Mouse (Mus musculus) heart, embryonic 14.5 days (tissue): ENCODE data around the gene Parvg. TPM values are rescaled to one million over a fixed set of nuclear protein-coding genes. Genes with fewer than 3 reads are reported as not detected.

ENCODE experiments used
- ATAC-seq: fragments of 200-750 bp; cut with Nextera tagmentation; 2 replicates; pipeline ENCODE4 v1.8.0; 2017; ENCODE audit warnings: low read depth, moderate TSS enrichment; ENCODE audit not compliant: insufficient number of reproducible peaks, insufficient read depth, low FRiP score
- H3K27ac ChIP-seq, 2 experiments: fragments of 200-500 bp in 1 of 2; fragments of 300-500 bp in 1 of 2; sonication (generic) in 1 of 2; replicated peaks in 1 of 2; 2 replicates each; pipeline ENCODE4 v1.5.1; 2012 to 2014; ENCODE audit warnings: low read depth in 2 of 2, low read length in 2 of 2, control low read depth in 1 of 2, mild to moderate bottlenecking in 1 of 2, mixed read lengths in 1 of 2; ENCODE audit not compliant: control insufficient read depth in 1 of 2, insufficient read depth in 1 of 2
- H3K27me3 ChIP-seq: fragments of 300-500 bp; sonication (generic); 2 replicates; pipeline ENCODE4 v1.6.1; 2014; ENCODE audit warnings: mild to moderate bottlenecking, low read length, control low read depth; ENCODE audit not compliant: control insufficient read depth, insufficient read depth
- H3K36me3 ChIP-seq: fragments of 300-500 bp; sonication (generic); 2 replicates; pipeline ENCODE4 v1.6.1; 2014; ENCODE audit warnings: mild to moderate bottlenecking, control low read depth, low read length, mixed read lengths; ENCODE audit not compliant: control insufficient read depth, insufficient read depth
- H3K4me1 ChIP-seq, 2 experiments: fragments of 200-500 bp in 1 of 2; fragments of 300-500 bp in 1 of 2; sonication (generic) in 1 of 2; 2 replicates each; pipeline ENCODE4 v1.6.1; 2012 to 2014; ENCODE audit warnings: low read length in 2 of 2, control low read depth in 1 of 2, mixed read lengths in 1 of 2; ENCODE audit not compliant: control insufficient read depth in 2 of 2, insufficient read depth in 2 of 2
- H3K4me2 ChIP-seq: fragments of 300-500 bp; sonication (generic); 2 replicates; pipeline ENCODE4 v1.6.1; 2014; ENCODE audit warnings: mild to moderate bottlenecking, low read length
- H3K4me3 ChIP-seq, 2 experiments: fragments of 200-500 bp in 1 of 2; fragments of 300-500 bp in 1 of 2; sonication (generic) in 1 of 2; 2 replicates each; pipeline ENCODE4 v1.5.1; 2012 to 2014; ENCODE audit warnings: low read length in 2 of 2, mild to moderate bottlenecking in 2 of 2, control low read depth in 1 of 2, low read depth in 1 of 2, moderate library complexity in 1 of 2; ENCODE audit not compliant: control insufficient read depth in 1 of 2, insufficient read depth in 1 of 2
- H3K9ac ChIP-seq: fragments of 300-500 bp; sonication (generic); 2 replicates; pipeline ENCODE4 v1.6.1; 2014; ENCODE audit warnings: mild to moderate bottlenecking, low read length
- H3K9me3 ChIP-seq: fragments of 300-500 bp; sonication (generic); 2 replicates; pipeline ENCODE4 v1.6.1; 2016; ENCODE audit warnings: low read length, control low read depth; ENCODE audit not compliant: control insufficient read depth
- WGBS: fragments of 180-500 bp; shearing (Covaris S2); extraction: QIAGEN DNeasy Blood & Tissue Kit; methylation state at CpG from one replicate; pipeline ENCODE4 v1.1.7; 2014; 5-methylcytosine and 5-hydroxymethylcytosine counted together
- polyA plus RNA-seq: library from polyadenylated mRNA; unstranded; fragments of >200 nt; fragmentation: Nextera tagmentation; extraction: Ambion mirVana; gene quantifications from 2 replicates; pipeline ENCODE4 v1.2.1, GENCODE M21; 2014

Parvg gene
- 0.80 and 1.1 TPM in 2 replicates for polyA plus RNA-seq

DNA sequence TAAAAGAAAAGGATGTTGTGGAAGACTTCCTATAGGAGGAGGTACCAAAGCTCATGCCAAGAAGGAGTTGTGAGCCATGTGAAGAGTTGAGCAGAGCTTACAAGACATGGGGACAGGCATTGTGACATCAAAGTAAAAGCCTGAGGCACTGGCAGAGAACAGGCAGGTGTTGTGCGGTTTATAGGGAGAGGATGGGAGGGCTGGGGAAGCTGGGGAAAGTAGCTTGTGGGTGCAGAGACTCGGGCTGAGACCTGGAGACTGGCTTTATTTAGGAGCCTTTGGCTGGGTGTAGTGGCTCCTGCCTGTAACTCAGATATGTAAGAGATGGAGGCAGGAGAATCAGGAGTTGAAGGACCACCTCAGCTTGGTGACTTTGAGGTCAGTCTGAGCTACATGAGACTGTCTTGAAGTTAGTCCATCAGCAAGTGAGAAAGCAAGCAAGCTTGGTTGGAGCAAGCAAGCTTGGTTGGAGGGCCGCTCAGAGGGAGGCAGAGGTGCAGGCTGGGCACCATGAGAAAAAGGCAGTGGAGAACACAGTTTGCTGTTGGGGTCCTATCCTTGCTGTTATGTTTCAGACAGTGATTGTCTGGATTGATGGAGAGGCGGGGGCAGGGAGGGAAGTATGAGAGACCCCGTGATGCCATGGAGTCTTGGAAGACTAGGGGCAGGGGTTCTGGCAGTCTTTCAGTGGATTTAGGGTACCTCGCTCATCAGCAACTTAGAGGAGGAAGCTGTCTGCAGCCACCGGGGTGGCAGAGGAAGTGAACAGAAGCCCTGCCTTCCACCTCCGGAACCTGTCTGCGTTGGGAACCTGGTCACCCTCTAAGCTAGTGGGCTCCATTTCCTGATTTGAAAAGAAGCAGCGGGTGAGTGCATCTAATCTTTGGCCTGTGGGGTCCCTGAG, at the start of gene Parvg:
Gene Parvg (plus strand): TSS at position 61 of the 904 bp plus-strand sequence.
- Histone ChIP-seq H3K27me3 (no peaks in the 10 kb centered on the region), H3K36me3 (no peaks in the 10 kb centered on the region), H3K9me3 (no peaks in the 10 kb centered on the region), H3K4me1 (no peaks in the 10 kb centered on the region; a peak in 1 of 4 replicates), H3K4me2 (no peak within 1 kb of the TSS), H3K27ac (no peak within 1 kb of the TSS), H3K4me3 (no peak within 1 kb of the TSS), H3K9ac (no peak within 1 kb of the TSS)
- ATAC-seq, result no peak
- 65% methylated on average over 10 of the region's 10 CpGs for WGBS

DNA sequence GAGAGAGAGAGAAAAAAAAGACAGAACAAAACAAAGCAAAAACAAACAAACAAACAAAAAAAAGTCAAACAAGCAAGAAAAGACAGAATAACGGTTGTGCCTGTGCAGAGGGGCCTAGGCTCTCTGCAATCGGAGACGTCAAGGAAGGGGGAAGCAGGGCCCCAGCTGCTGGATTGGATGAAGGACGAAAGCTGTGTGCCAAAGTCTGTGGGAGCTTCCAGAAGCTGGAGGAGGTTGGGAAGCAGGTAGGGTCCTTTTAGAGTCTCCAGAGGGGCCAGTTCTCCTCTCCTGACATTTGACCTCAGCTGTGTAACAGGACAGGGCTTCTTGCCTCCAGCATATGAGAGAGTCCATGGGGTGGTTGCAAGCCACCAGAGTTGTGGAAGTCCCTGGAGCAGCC, 47.8 kb upstream of the Parvg start:
- WGBS, result 88% methylated on average over 4 of the region's 4 CpGs
- Histone ChIP-seq H3K9me3 (no peaks in the 10 kb centered on the region; the same call in 1 of the 2 replicates), H3K4me2 (no peak overlapping the region), H3K4me1 (peaks cover under 1 to 3% of the 10 kb centered on the region in 2 experiments; a peak in 1 of 4 replicates), H3K4me3 (no peak overlapping the region), H3K27ac (no peak overlapping the region), H3K9ac (no peak overlapping the region), H3K36me3 (peaks cover 58% of the 10 kb centered on the region), H3K27me3 (no peaks in the 10 kb centered on the region)
- ATAC-seq, result no peak

DNA sequence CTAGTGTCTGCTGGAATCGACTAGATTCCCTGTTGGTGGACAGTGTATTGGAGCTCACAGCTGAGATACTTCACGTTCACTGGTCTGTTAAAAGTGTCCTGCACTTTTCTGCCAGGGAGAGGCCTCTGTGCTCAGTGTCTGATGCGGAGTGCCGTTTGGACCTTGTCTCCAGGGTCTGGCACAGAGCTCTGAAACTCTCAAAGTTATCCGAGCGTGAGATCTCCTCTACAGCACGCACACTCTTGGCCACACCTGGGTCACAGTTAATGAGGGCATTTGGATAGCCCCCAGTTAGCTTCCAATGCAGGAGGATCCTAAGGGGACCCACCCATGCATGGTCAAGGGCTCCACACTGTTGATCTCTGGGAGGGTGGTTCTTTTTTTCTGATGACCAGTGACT, 45.7 kb upstream of the Parvg start:
- H3K27ac ChIP-seq, result no peak overlapping the region
- H3K4me2 ChIP-seq, result no peak overlapping the region
- H3K9ac ChIP-seq, result no peak overlapping the region
- H3K4me3 ChIP-seq, result no peak overlapping the region
- H3K36me3 ChIP-seq, result peaks cover 60% of the 10 kb centered on the region
- no peaks in the 10 kb centered on the region for H3K27me3 ChIP-seq
- no peaks in the 10 kb centered on the region; the same call in 1 of the 2 replicates for H3K9me3 ChIP-seq
- H3K4me1 ChIP-seq, result no peaks in the 10 kb centered on the region
- 87% methylated on average over 7 of the region's 7 CpGs for WGBS
- ATAC-seq, result no peak

- H3K9me3 ChIP-seq, result no peaks in the 10 kb centered on the region; the same call in 1 of the 2 replicates
- ATAC-seq, result no peak
- no peaks in the 10 kb centered on the region for H3K27me3 ChIP-seq
- 83% methylated on average over 7 of the region's 7 CpGs for WGBS
- no peaks in the 10 kb centered on the region for H3K4me1 ChIP-seq
- H3K36me3 ChIP-seq, result peaks cover 61% of the 10 kb centered on the region
- no peak overlapping the region for H3K4me2 ChIP-seq
- no peak overlapping the region for H3K27ac ChIP-seq
- no peak overlapping the region for H3K9ac ChIP-seq
- no peak overlapping the region for H3K4me3 ChIP-seq
Observed at GRCm38 (mm10) chr15:84278656-84279055, 45.2 kb upstream of the Parvg start.

DNA sequence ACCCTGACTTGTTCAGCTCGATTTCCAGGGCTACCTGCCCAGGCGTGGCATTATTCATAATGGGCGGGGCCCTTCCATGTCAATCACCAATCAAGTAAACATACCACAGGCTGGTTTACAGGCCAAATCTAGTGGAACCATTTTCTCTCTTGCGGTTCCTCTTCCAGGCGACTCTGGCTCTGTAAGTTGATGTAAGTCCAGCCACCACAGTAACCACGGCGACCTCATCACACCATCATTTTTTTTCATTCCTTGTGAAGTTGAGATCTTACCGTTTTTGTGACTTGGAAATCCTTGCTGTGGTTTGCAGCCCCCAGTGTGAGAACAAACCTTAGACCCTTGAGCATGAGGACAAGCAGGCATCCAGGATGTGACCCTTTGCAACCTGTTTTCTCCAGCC, 43.5 kb upstream of the Parvg start:
- H3K27me3 ChIP-seq, result no peaks in the 10 kb centered on the region
- WGBS, result 84% methylated on average over 8 of the region's 8 CpGs
- no peak overlapping the region for H3K9ac ChIP-seq
- peaks cover 59% of the 10 kb centered on the region for H3K36me3 ChIP-seq
- no peak overlapping the region for H3K4me3 ChIP-seq
- ATAC-seq, result no peak
- no peak overlapping the region for H3K27ac ChIP-seq
- no peaks in the 10 kb centered on the region for H3K9me3 ChIP-seq
- H3K4me2 ChIP-seq, result no peak overlapping the region
- H3K4me1 ChIP-seq, result no peaks in the 10 kb centered on the region

DNA sequence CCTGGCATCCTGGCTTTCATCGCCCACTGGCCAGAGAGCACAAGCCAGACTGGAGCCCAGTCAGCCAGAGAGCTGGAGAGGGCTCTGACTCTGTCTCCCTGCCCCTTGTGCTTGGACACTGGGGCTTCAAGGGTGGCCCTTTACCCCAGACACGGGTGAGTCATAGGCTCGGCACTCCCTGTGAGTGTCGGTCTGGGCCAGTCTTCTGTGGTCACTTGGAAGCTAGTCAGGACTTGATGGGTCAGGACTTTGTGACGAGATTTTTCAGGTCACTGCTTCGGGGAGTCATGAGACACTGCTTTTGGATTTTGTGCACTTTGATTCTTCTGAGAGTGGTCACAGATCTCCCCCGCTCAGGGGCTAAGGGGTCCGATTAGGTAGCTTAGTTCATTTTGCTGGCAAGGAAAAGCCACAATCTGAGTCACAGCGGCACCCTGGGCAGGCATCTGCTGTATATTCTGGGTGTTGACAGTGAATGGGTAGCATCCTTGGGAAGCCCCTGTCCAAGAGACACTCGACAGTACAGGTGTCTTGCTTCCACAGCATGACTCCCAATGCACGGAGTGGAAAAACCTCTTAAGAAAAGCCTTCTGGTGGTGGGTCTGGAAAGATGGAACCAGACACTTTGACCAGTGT, 43.0 kb upstream of the Parvg start:
- Histone ChIP-seq H3K9ac (no peak overlapping the region), H3K4me3 (no peak overlapping the region), H3K27me3 (no peaks in the 10 kb centered on the region), H3K4me2 (no peak overlapping the region), H3K36me3 (peaks cover 56% of the 10 kb centered on the region), H3K4me1 (no peaks in the 10 kb centered on the region), H3K9me3 (no peaks in the 10 kb centered on the region), H3K27ac (no peak overlapping the region)
- no peak for ATAC-seq
- 71% methylated on average over 11 of the region's 11 CpGs for WGBS

DNA sequence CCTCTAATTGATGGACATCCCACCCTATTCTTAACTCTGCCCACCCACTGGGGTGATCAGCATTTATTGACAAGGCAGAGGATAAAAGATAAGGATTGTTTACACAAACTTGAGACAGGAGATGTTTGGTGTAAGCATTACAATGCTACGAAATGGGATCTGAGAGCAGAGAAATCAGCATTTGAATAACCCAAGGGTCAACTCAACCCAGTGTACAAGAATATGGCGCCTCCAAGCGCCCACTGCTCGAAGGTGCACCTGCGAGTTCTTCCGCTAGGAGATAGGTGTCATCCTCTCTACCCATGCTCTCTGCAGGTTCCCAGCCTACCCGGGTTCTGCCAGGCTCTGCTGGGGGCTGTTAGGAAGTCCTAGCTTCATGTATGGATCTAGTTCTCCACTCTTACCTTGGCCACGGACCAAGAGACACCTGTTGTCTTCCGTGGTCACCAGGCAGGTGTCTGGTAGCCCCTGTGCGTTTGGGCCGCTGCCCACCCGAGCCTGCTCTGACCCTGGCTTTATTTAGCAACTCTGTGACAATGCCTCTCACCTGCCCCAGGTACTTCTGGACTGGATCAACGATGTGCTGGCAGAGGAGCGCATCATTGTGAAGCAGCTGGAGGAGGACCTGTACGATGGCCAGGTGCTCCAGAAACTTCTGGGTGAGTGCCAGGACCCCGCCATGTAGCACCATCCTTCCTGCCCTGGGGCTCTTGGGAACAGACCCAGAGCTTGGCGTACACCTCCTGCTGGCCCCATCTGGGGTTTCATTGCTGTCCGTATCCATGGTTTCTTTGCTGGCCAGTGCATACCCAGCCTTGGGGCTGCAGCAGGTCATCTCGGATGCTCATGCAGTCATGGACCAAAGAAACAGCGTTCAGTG, 41.4 kb upstream of the Parvg start:
- no peak for ATAC-seq
- Histone ChIP-seq H3K27ac (no peak overlapping the region), H3K36me3 (peaks cover 47% of the 10 kb centered on the region), H3K4me3 (no peak overlapping the region), H3K27me3 (no peaks in the 10 kb centered on the region), H3K9me3 (no peaks in the 10 kb centered on the region), H3K4me1 (peaks cover 0 to 4% of the 10 kb centered on the region in 2 experiments; a peak in 1 of 4 replicates), H3K4me2 (no peak overlapping the region), H3K9ac (no peak overlapping the region)
- 81% methylated on average over 20 of the region's 20 CpGs for WGBS
